Mouse (Mus musculus): ENCODE measurements at regions not wholly inside any gene's neighbourhood (a gene's known extent, or its start where the extent isn't known, plus 50 kb on each side); places are given as distances from the start of the nearest gene placed in this dataset.

DNA sequence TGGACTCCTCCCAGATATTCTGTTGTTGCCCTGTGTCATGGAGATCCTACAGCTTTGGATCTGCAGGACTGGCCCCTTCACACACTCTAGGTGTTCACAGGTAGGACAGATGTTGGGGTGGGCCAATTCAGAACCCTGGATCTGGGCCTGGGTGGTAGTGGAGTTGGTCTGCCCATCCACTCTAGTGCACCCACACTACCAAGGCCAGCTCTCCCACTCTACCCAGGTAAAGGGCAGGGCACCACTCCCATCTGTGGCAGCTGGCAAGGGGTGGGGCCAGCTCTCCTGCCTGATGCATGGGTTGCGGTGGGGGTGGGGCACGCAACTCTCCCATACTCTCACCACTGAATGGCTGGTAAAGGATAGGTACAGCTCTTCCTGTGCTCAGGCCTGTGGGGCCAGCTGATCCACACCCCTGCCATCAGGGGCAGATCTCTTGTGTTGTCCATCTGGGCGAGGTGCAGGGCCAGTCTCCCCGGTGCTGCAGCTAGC lies 76.5 kb downstream of the Gja1 start:
- intact Hi-C loops (cut with DNase I) = no loop called here
- no peak for DNase-seq

DNA sequence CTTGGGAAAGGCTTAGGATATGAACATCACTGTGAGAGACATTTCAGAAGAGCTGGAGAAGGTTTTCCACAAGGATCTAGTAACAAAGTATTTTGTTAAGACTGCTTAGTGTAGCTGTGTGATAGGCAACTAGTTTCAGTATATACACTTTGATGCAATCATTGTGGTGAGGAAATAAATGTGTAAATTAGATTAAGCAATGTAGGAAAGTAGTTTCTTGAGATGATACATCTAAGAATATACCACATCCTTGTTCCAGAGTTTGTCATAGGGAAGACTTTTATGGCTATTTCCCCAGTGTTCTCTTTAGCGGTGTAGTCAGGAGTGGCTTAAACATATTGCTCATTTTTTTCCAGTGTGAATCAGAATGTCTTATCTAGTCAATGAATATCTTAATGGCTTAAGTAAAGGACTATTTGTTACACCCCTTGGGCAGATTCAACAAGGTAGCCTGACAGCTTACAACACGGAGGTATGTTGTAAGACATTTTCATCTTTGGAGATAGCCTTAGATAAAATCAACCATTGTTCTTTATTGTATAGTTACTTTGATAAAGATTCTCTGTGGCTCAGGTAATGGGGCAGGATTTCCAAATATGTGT lies 78.8 kb downstream of the Gja1 start:
- intact Hi-C loops (cut with DNase I) = no loop called here

DNA sequence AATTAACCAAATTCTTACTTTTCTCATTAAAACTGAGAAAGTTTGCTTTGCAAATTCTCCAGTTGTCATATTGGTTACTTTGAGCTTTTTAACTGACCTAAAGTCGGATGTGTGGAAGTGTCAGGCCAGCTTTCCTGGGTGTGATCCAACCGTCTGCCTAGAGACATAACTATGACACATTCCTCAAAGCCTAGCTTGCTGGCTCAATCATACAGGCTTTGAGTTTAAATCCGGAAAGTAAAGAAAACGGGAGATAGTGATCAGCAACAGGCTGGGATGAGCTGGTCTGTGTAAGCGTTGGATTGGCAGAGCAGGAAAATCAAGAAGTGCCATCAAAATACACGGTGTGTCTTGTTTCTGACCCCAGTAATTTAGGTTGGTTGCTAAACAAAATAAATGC lies 91.4 kb downstream of the Gja1 start:
- intact Hi-C loops (cut with DNase I) = loop anchor here (2.0 kb wide), 1 partner anchor 90 kb away; no protein-coding TSS in a partner anchor
- peak; percentile 19 to 59 for DNase-seq

More for the DNA sequence above, 78.8 kb downstream of the Gja1 start:
- DNase-seq = no peak

DNA sequence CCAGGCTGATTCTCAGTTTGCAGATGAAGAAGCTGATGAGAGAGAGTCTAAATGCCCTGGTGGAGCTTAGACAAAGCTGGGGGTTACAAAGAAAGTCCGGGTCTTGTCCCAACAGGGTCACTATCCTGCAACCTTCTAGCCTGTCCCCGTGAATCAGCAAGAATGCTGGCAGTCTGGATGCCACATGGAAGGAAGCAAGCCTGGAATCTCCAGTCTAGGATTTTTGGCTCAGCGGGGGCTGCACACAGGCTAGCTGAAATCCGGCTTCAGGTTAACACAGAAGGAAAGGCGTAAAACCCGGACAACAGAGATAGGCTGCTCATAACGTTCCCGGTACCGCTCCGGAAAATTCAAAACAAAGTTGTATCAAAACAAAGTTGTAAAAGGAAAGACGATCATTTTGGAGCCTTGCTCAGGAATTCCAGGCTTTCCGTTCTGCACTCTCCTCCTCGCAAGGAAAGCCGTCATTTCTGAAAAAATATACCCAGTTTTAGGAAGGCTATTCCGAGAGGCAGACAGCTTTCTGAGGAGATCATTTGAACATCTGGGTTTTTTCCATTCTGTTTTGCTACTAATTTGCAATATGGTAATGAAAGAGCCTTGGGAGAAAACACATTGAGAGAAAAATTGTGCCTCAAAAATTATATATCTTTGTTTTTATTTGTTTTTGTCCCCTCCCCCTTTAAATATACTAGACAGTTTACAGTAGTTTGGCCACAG lies 92.0 kb downstream of the Gja1 start:
- DNase-seq = peak; percentile 24 to 56
- intact Hi-C loops (cut with DNase I) = loop anchor here (2.0 kb wide), 1 partner anchor 90 kb away; no protein-coding TSS in a partner anchor

DNA sequence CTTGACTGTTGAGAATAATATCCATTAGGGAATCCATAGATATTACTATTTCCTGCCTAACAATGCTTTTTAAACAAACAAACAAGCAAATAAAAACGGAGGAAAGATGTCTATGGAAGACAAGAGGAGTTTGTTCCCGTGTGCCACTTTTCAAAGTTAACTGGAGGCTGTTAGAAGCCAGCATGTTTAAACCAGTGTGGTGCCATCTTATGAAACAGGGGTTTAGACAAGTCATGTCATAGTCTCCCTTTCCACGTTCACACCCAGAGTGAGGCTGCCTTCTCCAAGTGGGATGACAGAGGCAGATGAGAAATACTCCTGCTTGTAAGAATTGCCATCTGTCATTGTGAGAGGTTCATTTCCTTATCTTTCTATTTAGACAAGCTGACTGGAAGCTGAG lies 92.8 kb downstream of the Gja1 start:
- DNase-seq = no peak
- intact Hi-C loops (cut with DNase I) = loop anchor here (2.0 kb wide), 1 partner anchor 91 kb away; no protein-coding TSS in a partner anchor

DNA sequence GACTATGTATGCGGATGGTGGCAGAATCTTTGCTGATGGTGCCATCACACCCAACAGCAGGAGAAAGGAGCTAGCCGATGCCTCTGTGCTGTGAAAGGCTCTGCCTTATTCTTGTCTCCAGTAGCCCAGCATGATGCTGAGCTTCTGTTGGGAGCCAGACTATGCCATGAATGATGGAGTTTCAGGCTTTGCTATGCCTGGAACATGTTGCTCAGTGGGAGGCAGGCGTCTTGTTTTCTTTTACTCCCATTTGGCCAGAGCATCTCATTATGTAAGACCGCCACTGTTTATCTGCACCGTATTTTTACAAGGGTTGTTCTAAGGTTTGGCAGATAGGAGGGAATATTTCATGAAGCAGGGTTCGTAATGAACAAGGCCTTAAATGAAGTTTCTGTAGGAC lies 97.8 kb downstream of the Gja1 start:
- DNase-seq = no peak
- intact Hi-C loops (cut with DNase I) = no loop called here

DNA sequence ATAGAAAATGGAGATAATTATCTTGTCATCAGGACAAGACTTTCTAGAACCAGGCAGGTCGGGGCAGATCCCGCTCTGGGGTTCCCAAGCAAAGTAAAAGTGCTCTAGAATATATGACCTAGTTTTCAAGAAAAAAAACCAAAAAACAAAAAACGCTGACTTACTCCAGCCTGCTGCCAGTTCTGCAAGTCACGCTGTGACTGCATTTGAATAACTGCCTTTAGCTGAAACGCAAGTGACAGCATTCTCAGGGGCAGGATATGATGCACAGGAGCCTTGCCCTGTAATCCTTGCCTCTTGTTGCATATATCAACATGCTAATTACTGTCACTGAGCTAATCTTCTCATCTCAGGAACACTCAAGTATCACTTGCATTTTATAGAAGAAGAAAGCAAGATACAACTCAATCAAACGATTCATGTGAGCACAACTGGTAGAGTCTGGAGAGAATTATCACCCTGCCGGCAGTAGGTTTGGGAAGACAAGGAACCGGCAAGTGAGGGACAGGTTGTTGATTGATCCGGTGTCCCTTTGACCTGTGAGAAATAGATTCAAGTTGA lies 105.1 kb downstream of the Gja1 start:
- no peak for DNase-seq
- intact Hi-C loops (cut with DNase I) = no loop called here

DNA sequence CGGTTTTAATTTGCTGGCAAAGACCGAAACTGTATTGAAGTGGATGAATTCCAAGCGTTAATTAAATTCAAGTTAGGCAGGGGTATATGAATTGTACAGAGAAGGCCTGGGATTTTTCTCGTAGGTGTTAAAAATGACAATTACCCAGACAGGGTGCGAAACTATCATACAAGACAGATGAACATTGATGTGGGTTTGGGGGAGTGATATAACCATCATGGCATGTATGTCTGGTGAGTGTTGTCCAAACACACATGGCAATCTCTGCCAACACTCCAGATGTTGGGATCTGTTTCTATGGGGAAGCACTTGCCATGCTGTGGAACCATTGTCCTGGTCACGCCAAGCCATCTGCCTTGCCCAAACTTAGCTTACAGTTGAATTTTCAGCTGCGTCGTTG lies 107.8 kb downstream of the Gja1 start:
- intact Hi-C loops (cut with DNase I) = no loop called here
- no peak for DNase-seq

- no peak for DNase-seq
- intact Hi-C loops (cut with DNase I) = no loop called here
These were observed 108.6 kb downstream of the Gja1 start for GRCm38 (mm10) chr10:56485746-56486145.

- DNase-seq = peak; percentile 9 to 22
- intact Hi-C loops (cut with DNase I) = no loop called here
These were observed 109.5 kb downstream of the Gja1 start for GRCm38 (mm10) chr10:56486584-56486983.

DNA sequence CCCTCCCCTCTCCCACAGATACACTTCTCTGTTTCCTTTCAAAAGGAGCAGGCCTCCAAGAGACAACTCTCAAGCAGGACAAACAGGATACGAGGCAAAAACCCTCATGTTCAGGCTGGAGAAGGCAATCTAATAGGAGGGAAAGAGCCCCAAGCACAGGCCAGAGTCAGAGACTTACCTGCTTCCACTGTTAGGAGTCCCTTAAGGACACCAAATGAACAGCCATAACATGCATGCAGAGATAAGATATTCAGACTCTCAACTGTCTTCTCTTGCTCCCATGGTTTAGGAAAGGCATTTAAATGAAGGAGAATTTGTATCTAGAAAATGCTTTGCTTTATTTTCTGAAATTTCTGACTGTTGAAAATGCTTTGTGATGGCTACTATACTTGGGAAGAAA lies 116.3 kb downstream of the Gja1 start:
- intact Hi-C loops (cut with DNase I) = no loop called here
- DNase-seq = no peak

GRCm38 (mm10) chr10:56495352-56495751 lies 118.2 kb downstream of the Gja1 start:
- DNase-seq = no peak
- intact Hi-C loops (cut with DNase I) = no loop called here

- no peak for DNase-seq
- intact Hi-C loops (cut with DNase I) = no loop called here
These were observed 141.9 kb downstream of the Gja1 start for GRCm38 (mm10) chr10:56519041-56519440.

GRCm38 (mm10) chr10:56525791-56526190 lies 148.7 kb downstream of the Gja1 start:
- no peak for DNase-seq
- intact Hi-C loops (cut with DNase I) = no loop called here

DNA sequence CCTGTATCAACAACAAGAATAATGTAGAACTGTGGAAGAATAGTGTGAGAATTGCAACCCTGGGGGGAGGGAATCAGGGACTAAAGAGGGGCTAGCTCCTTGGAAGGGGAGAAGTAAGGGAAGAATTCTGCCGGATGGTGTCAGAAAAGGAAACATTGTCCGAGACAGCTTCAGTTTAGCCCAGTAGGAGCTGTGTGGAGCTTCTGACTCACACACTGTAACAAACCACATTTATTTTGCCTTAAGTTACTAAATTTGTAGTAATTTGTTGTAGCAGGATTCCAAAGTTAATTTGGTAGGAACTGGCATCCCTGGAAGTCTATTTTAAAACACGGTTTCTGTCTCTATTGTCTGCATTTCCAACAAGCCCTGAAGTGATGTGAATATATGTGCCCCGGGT lies 160.0 kb downstream of the Gja1 start:
- intact Hi-C loops (cut with DNase I) = no loop called here
- DNase-seq = no peak

DNA sequence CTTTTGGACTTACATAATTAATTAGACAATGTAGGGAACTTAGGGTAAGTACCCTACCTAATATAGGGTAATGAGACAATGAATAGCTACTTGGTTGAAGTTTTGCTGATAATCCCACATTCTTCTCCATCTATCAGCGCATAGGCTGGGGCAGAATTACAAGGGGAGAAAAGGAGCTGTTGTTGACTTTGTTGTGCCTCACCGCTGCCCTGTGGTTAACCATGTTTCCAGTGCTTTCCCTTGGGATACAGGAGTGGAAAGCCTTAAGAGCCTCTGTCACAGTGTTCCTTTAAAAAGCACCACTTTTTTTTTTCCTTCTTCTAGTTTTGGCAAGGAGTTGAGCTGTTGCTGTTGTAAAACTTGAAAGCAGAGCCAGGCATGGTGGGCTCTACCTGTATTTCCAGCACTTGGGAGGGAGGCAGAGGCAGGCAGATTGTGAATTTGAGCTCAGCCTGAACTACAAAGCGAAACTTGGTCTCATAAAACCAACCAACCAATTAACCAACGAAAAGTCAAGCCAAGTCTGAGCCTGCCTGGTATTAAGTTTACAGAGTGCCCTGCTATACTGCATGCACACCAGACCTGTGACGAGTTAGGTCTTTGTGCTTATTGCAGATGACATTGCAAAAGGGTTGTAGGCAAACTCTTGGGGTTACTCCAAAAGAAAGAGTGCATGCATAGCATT lies 162.8 kb downstream of the Gja1 start:
- no peak for DNase-seq
- intact Hi-C loops (cut with DNase I) = no loop called here

- intact Hi-C loops (cut with DNase I) = no loop called here
- no peak for DNase-seq
These were observed 165.0 kb downstream of the Gja1 start for GRCm38 (mm10) chr10:56542106-56542505.

DNA sequence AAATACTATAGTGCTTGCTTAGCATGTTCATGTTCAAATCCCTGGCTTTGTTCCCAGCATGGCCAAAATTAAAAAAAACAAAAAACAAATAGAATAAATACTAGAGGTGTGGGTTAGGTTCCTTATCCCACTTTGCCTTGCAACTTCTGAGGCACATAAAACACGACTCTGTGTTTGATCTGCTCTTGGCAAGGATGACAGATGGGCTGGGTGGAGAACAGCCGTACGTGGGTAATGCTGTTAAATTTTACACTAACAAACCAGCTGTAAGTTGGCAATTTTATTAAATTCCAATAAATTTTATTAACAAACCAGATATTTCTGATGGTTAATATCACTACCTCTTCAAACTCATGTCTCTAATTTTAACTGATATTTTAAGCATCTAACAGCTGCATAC lies 168.9 kb downstream of the Gja1 start:
- DNase-seq = no peak
- intact Hi-C loops (cut with DNase I) = no loop called here

DNA sequence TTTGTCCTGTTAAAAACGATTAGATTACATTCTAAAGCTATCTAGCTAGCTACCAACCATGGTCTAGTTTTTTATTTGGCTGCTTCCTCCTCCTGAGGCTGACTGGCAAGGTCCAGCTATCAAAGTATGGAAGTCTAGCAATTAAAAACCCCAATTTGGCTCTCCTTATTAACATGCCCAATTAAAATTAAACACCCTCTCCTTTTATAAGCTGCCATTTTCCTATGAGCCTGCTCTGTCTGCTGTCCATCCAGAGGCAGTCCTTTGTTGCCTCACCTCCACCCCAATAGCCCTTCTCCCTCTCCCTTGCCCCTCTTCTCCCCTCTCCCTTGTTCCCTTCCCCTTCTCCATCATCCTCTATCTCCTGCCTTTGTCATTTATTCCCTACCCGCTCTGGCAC lies 169.7 kb downstream of the Gja1 start:
- intact Hi-C loops (cut with DNase I) = no loop called here

DNA sequence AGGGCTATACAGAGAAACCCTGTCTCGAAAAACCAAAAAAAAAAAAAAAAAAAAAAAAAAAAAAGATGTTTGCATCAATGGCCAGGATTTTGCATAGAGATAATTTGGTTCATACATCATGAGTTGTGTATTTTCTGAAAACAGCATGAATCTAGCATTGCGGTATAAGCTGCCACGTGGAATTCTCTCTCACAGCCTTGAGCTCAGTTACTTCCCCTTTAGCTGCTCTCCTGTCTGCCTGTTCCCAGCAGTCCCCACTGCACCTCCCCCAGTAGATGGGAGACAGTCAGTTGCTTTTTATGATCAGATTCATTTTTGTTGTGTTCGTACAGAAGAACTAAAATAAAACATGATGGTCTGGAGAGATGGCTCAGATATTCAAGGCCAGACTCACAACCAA lies 170.7 kb downstream of the Gja1 start:
- intact Hi-C loops (cut with DNase I) = no loop called here
- DNase-seq = no peak

More for the DNA sequence above, 169.7 kb downstream of the Gja1 start:
- no peak for DNase-seq

DNA sequence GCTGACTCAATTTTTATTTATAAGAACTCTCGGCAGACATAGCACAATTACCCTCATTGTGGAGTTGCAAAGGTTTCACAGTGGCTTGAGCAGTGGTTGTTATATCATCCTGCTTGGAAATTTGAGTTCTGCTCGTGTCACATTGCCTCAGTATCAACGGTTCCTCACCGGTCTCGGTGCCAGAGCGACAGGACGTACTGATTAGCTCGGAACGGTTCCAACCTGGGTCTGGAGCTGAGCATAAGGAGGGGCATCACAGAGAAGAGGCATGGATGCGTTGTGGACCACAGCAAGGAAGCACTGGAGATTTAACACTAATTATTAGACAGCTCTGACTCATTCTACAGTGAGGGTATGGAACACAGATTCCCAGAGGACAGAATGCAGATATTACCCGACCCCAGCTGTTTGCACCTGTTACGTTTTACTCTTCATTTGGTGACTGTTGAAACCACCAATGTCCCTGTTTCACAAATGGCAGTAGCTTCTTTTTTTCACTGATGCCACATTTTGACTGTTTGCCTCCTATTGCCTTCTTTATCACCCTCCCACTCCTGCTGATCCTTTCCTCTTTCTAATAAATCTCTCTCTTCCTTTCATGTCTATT lies 189.8 kb downstream of the Gja1 start:
- intact Hi-C loops (cut with DNase I) = no loop called here
- no peak for DNase-seq
